Comparison of ENCODE assay signal across 9 mouse cellular contexts in the genomic region with DNA sequence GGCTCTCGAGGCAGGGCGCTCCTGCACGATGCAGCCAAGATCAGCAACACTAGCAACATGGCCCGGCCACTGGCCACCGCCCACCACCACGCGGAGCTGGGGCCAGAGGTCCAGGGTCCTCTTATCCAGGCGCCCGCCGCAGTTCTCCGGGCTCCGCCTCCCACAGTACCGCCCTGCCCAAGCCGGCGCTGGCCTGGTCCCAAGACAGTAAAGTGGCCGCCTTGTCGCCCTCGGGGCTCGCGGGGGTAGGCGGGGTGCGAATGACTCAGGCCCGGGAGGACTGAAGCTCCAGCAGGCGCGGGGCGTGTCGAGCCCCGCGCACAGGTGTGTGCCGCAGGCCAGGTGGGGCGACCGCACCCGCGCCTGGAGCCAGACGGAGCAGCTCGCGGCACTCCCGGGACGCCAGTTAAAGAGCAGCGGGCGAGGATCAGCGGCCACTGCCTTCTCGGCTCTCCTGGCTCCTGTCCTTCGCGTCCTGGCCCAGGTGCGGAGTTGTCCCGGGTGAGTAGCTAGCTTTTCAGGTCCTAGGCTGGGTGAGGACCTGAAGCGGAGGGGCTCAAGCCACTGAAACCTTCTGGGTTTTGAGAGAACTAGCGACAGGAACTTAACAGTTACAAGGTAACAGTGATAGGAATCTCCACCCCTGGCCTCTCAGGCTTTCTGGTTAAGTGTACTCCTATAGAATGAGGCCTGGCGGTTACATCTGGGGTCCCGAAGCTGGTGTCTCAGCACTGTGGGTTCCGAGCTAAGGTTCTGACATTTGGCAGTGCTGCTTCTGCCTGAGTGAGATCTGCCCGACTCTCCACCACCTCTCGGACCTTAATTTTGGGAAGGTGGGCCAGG. TPM values are rescaled to one million over a fixed set of nuclear protein-coding genes. Genes with fewer than 3 reads are reported as not detected.
DNase-seq lines count a peak whose midpoint lies in the region; ATAC-seq and TF ChIP-seq lines count a peak whose summit lies in the region.
"Had no signal": no experiment of that assay in that cellular context is flagged by ENCODE, and none has a peak within 500 bp of the region (broad histone marks: within the 10 kb centered on the region; RNA-seq: fewer than 3 reads in every experiment).

Gene Il17rb, minus strand, starts transcription at position 164 of the 843 bp plus-strand sequence.
Gene Chdh, plus strand, starts transcription at position 291 of the 843 bp plus-strand sequence.

- H3K4me3 ChIP-seq in spleen, adult 2 months (ENCODE audit: extremely low read depth, insufficient read depth, insufficient read length): peak within 1 kb of the TSS; percentile 40; the same call in 1 of the 2 replicates
- peak within 1 kb of the TSS; percentile 64 for H3K4me3 ChIP-seq in embryonic facial prominence, embryonic 10.5 days
- peak within 1 kb of the TSS; percentile 39 to 49 for H3K4me3 ChIP-seq in heart, embryonic 14.5 days (ENCODE audit: control insufficient read depth in 1 of 2, insufficient read depth in 1 of 2, low read depth in 1 of 2, low read length in 2 of 2)
- H3K4me3 ChIP-seq in kidney, embryonic 15.5 days (replicated peaks): peak within 1 kb of the TSS; percentile 49
- no peak within 1 kb of the TSS for H3K4me3 ChIP-seq in lung, adult 2 months (replicated peaks; ENCODE audit: extremely low read depth, low read depth, low read length)
- peak within 1 kb of the TSS; percentile 45 for H3K4me3 ChIP-seq in neural tube, embryonic 13.5 days
- H3K4me3 ChIP-seq: myocyte had no signal

- H3K27ac ChIP-seq in spleen, adult 2 months (ENCODE audit: insufficient read depth, low read length): no peak within 1 kb of the TSS
- H3K27ac ChIP-seq in embryonic facial prominence, embryonic 10.5 days (replicated peaks): peak within 1 kb of the TSS; percentile 57; the same call in 1 of the 2 replicates
- no peak within 1 kb of the TSS for H3K27ac ChIP-seq in heart, embryonic 14.5 days (replicated peaks in 1 of 2; ENCODE audit: control insufficient read depth in 1 of 2, insufficient read depth in 1 of 2, low read depth in 2 of 2, low read length in 2 of 2)
- H3K27ac ChIP-seq in kidney, embryonic 15.5 days: peak within 1 kb of the TSS; percentile 41; the same call in 1 of the 2 replicates
- no peak within 1 kb of the TSS for H3K27ac ChIP-seq in neural tube, embryonic 13.5 days (replicated peaks)

- WGBS in spleen, adult 2 months: 10% methylated on average over 54 of the region's 54 CpGs
- 8% methylated on average over 54 of the region's 54 CpGs for WGBS in embryonic facial prominence, embryonic 10.5 days
- WGBS in heart, embryonic 14.5 days: 8% methylated on average over 54 of the region's 54 CpGs
- WGBS in kidney, embryonic 15.5 days: 10% methylated on average over 54 of the region's 54 CpGs
- 10% methylated on average over 54 of the region's 54 CpGs for WGBS in lung, adult 2 months
- WGBS in neural tube, embryonic 13.5 days: 9% methylated on average over 54 of the region's 54 CpGs

- no peaks in the 10 kb centered on the region for H3K9me3 ChIP-seq in embryonic facial prominence, embryonic 10.5 days
- H3K9me3 ChIP-seq in heart, embryonic 14.5 days (ENCODE audit: control insufficient read depth, low read length): no peaks in the 10 kb centered on the region
- no peaks in the 10 kb centered on the region for H3K9me3 ChIP-seq in kidney, embryonic 15.5 days (replicated peaks)
- H3K9me3 ChIP-seq in neural tube, embryonic 13.5 days: no peaks in the 10 kb centered on the region

- H3K36me3 ChIP-seq in spleen, adult 2 months (ENCODE audit: control insufficient read depth, insufficient read depth, low read length): no peaks in the 10 kb centered on the region
- H3K36me3 ChIP-seq in embryonic facial prominence, embryonic 10.5 days (replicated peaks): no peaks in the 10 kb centered on the region
- no peaks in the 10 kb centered on the region for H3K36me3 ChIP-seq in heart, embryonic 14.5 days (ENCODE audit: control insufficient read depth, insufficient read depth, low read length)
- H3K36me3 ChIP-seq in kidney, embryonic 15.5 days: no peaks in the 10 kb centered on the region
- H3K36me3 ChIP-seq in neural tube, embryonic 13.5 days: no peaks in the 10 kb centered on the region

- no peak for TF ChIP-seq CTCF in spleen, adult 2 months (IDR thresholded peaks at IDR 0.05; ENCODE audit: extremely low read depth, insufficient read depth, insufficient read length, insufficient replicate concordance)
- no peak for TF ChIP-seq CTCF in lung, adult 2 months (IDR thresholded peaks at IDR 0.05; ENCODE audit: insufficient read depth, low read length)

- peaks cover 7% of the 10 kb centered on the region; the same call in 1 of the 2 replicates for H3K27me3 ChIP-seq in spleen, adult 2 months (ENCODE audit: control insufficient read depth, insufficient read depth, low read length)
- H3K27me3 ChIP-seq in embryonic facial prominence, embryonic 10.5 days (replicated peaks; ENCODE audit: low read depth, poor library complexity, severe bottlenecking): peaks cover 47% of the 10 kb centered on the region
- H3K27me3 ChIP-seq in heart, embryonic 14.5 days (ENCODE audit: control insufficient read depth, insufficient read depth, low read length): peaks cover 29% of the 10 kb centered on the region
- peaks cover 34% of the 10 kb centered on the region for H3K27me3 ChIP-seq in kidney, embryonic 15.5 days
- peaks cover 35% of the 10 kb centered on the region for H3K27me3 ChIP-seq in neural tube, embryonic 13.5 days

- H3K4me1 ChIP-seq in spleen, adult 2 months (ENCODE audit: control insufficient read depth, insufficient read depth, insufficient read length): peaks cover 6% of the 10 kb centered on the region; the same call in 1 of the 2 replicates
- H3K4me1 ChIP-seq in embryonic facial prominence, embryonic 10.5 days: peaks cover 22% of the 10 kb centered on the region
- peaks cover 5 to 10% of the 10 kb centered on the region in 2 experiments; a peak in 3 of 4 replicates for H3K4me1 ChIP-seq in heart, embryonic 14.5 days (ENCODE audit: control insufficient read depth in 2 of 2, insufficient read depth in 2 of 2, low read length in 2 of 2)
- H3K4me1 ChIP-seq in kidney, embryonic 15.5 days: peaks cover 28% of the 10 kb centered on the region
- H3K4me1 ChIP-seq in lung, adult 2 months (ENCODE audit: control insufficient read depth, insufficient read depth, low read length): peaks cover 3% of the 10 kb centered on the region
- peaks cover 10% of the 10 kb centered on the region for H3K4me1 ChIP-seq in neural tube, embryonic 13.5 days (replicated peaks)

- peak; percentile 46; the same call in 1 of the 2 replicates for ATAC-seq in heart, embryonic 14.5 days (ENCODE audit: insufficient number of reproducible peaks, insufficient read depth, low FRiP score, low read depth)
- peak; percentile 78 for ATAC-seq in kidney, embryonic 15.5 days (replicated peaks; ENCODE audit: low FRiP score)
- ATAC-seq in neural tube, embryonic 13.5 days (ENCODE audit: low read depth): peak; percentile 75

- TF ChIP-seq POLR2A in spleen, adult 2 months (IDR thresholded peaks at IDR 0.05; ENCODE audit: low read depth, low read length): no peak
- no peak for TF ChIP-seq POLR2A in lung, adult 2 months (IDR thresholded peaks at IDR 0.05; ENCODE audit: borderline replicate concordance, extremely low read depth, low read depth, low read length)

- H3K9ac ChIP-seq in heart, embryonic 14.5 days (ENCODE audit: low read length): peak within 1 kb of the TSS; percentile 51
- H3K9ac ChIP-seq in kidney, embryonic 15.5 days: peak within 1 kb of the TSS; percentile 41
- H3K9ac ChIP-seq in neural tube, embryonic 13.5 days: peak within 1 kb of the TSS; percentile 65

- DNase-seq in spleen, adult 2 months (ENCODE audit: low read depth in 1 of 2, low spot score in 2 of 2): no peak
- DNase-seq in spleen, postnatal 36 days (ENCODE audit: low spot score in 2 of 2): no peak
- DNase-seq in embryonic facial prominence, embryonic 10.5 days (ENCODE audit: low spot score): peak; percentile 63
- DNase-seq in lung, adult 2 months: peak; percentile 67
- DNase-seq in urinary bladder, postnatal 14 days (ENCODE audit: low spot score): peak; percentile 73

- peak within 1 kb of the TSS; percentile 90 for H3K4me2 ChIP-seq in heart, embryonic 14.5 days (ENCODE audit: low read length)
- peak within 1 kb of the TSS; percentile 92 for H3K4me2 ChIP-seq in kidney, embryonic 15.5 days
- H3K4me2 ChIP-seq in neural tube, embryonic 13.5 days: peak within 1 kb of the TSS; percentile 85

RNA-seq across cellular contexts. Expression of gene Il17rb, which starts in this region (rescaled TPM):
- polyA plus RNA-seq in spleen, adult 2 months (2012; rRNA removed): 0.76 and 1.9 TPM in 2 replicates
- 1.1 and 1.6 TPM in 2 replicates for polyA plus RNA-seq in embryonic facial prominence, embryonic 10.5 days (2016; fragmentation: Nextera tagmentation; extraction: Ambion mirVana)
- polyA plus RNA-seq in heart, embryonic 14.5 days (2014; fragmentation: Nextera tagmentation; extraction: Ambion mirVana): 0.36 and 0.85 TPM in 2 replicates
- 1.2 and 1.3 TPM in 2 replicates for polyA plus RNA-seq in kidney, embryonic 15.5 days (2015; fragmentation: Nextera tagmentation; extraction: Ambion mirVana)
- 0.64 and 0.88 TPM in 2 replicates for polyA plus RNA-seq in lung, adult 2 months (2012; rRNA removed)
- 0.74 and 1.2 TPM in 2 replicates for polyA plus RNA-seq in neural tube, embryonic 13.5 days (2015; fragmentation: Nextera tagmentation; extraction: Ambion mirVana)

RNA-seq across cellular contexts. Expression of gene Chdh, which starts in this region (rescaled TPM):
- 2.5 TPM in 2 replicates for polyA plus RNA-seq in spleen, adult 2 months (2012; rRNA removed)
- 0.05 and 0.17 TPM in 2 replicates for polyA plus RNA-seq in embryonic facial prominence, embryonic 10.5 days (2016; fragmentation: Nextera tagmentation; extraction: Ambion mirVana)
- polyA plus RNA-seq in heart, embryonic 14.5 days (2014; fragmentation: Nextera tagmentation; extraction: Ambion mirVana): 0.19 and 0.45 TPM in 2 replicates
- 1.4 and 1.6 TPM in 2 replicates for polyA plus RNA-seq in kidney, embryonic 15.5 days (2015; fragmentation: Nextera tagmentation; extraction: Ambion mirVana)
- 2.1 and 2.2 TPM in 2 replicates for polyA plus RNA-seq in lung, adult 2 months (2012; rRNA removed)
- polyA plus RNA-seq in neural tube, embryonic 13.5 days (2015; fragmentation: Nextera tagmentation; extraction: Ambion mirVana): 0.19 and 0.42 TPM in 2 replicates
- polyA plus RNA-seq: myocyte had no signal

Comparison
In these comparisons a context has a peak if more than half of its experiments do, and no peak if none do; other contexts are left out.
1. Peak in ATAC-seq, H3K4me3 ChIP-seq, H3K9ac ChIP-seq and H3K4me2 ChIP-seq in heart, embryonic 14.5 days; RNA of the genes that start here not detected or under 1 TPM.
2. DNase-seq: peak in embryonic facial prominence, embryonic 10.5 days (single experiment), lung, adult 2 months (single experiment) and urinary bladder, postnatal 14 days (single experiment); none in spleen, adult 2 months (0 of 2) and spleen, postnatal 36 days (0 of 2).
3. H3K27ac ChIP-seq: peak in embryonic facial prominence, embryonic 10.5 days (single experiment) and kidney, embryonic 15.5 days (single experiment); none in spleen, adult 2 months (single experiment), heart, embryonic 14.5 days (0 of 2) and neural tube, embryonic 13.5 days (single experiment).
4. Peak in every context shown above with its lines, with median percentiles within 50 percentile points of each other: ATAC-seq, H3K4me2 ChIP-seq and H3K9ac ChIP-seq.